Mouse (Mus musculus) liver, adult 10 weeks (tissue): ENCODE measurements around the gene Idi1. TPM values are rescaled to one million over a fixed set of nuclear protein-coding genes. Genes with fewer than 3 reads are reported as not detected.

Experiments
- polyA plus RNA-seq: library from polyadenylated mRNA; stranded (reverse); fragments of 350-450 nt; fragmentation: Illumina TruSeq; extraction: RNeasy Lipid Tissue Mini Kit (QIAGEN cat#74804); gene quantifications from one replicate; pipeline ENCODE4 v1.2.3, GENCODE M21; 2014; ENCODE audit warnings: low read depth, low replicate concordance

The Idi1 gene
- 866 TPM for polyA plus RNA-seq

DNA sequence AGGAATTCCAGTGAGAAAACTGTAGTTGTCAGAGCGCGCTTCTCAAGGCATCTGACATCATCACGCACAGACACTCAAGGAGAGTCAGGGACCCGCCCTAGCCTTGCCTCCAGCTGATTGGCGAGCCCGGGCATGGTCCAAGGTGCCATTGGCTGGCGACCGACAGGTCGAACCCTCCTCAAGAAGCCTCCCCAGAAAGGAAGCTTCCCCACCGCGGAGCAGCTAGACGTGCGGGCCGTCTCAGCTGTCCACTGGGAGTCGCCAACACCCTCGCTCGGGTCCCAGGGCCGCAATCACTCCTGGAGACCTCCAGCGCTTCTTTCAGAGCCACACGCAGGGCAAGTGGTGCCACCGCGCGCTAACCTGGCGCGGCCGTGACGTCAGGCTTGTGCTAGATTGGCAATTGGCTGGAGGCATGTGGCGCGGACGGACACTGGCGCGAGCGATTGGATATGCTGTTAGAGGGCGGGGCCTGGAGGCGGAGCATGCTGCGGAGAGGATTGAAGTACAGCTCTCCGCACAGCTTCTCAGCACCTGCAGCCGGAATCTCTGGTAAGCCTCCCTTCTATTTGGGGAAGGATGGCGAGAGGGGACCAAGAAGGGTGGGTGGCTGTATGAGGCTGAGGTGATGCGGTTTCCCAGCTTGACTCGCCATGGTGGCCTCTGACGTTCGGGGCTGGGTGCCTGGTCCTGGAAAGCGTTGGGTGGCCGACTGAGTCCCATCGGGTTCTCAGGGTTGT is at the start of gene Idi1:
Idi1 (plus strand) TSS at position 57 of the 740 bp plus-strand sequence.

DNA sequence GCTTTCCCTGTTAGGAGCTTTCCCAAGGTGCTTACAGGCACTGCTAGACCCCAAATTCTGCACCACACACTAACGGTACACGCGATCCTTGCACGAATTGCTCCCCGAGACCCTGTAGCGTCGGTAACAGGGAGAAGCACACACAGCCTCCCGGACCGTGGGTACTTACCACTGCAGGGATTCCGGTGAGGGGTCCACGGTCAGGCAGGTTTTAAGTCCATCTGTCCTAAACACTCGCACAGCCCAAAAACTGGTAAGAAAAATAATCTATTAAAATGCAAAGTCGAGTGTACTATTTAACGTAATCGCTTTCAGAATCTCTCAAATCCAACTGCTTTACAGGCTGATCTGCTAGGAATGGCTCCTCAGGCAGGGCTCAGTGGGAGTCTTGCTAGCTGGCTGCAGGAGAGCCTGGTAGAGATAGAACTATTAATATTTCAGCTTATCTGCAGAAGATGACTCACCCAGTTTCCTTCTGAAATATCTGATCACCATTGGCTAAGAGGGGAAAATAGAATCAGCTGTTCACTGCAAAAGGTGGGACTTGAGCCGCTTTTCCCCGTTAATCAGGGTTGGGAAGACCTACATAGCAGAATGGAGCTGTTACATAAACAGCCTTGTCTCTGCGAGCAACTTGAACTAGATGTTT is 13.9 kb upstream of the Idi1 start, which contains the start of gene Wdr37:
Wdr37 (minus strand) TSS at position 596 of the 649 bp plus-strand sequence.

Other genes starting within 250 kb of the Idi1 start
- 11.9 TPM for gene Wdr37, start 13.6 kb upstream of the Idi1 start, polyA plus RNA-seq
- not detected for gene Gm9745, start 62.7 kb downstream of the Idi1 start, polyA plus RNA-seq
- gene Idi2, start 67.4 kb downstream of the Idi1 start, polyA plus RNA-seq: not detected
- 40.8 TPM for gene Gtpbp4, start 110.6 kb downstream of the Idi1 start, polyA plus RNA-seq
- gene Larp4b, start 208.4 kb downstream of the Idi1 start, polyA plus RNA-seq: 43.2 TPM